Mouse (Mus musculus) stomach, postnatal 0 days (tissue): ENCODE results near the gene Chkb.

Source experiments
- CTCF ChIP-seq: IDR thresholded peaks from 2 replicates; pipeline ENCODE4 v1.5.1; 2016; ENCODE audit warnings: antibody characterized with exemption, low read depth, mild to moderate bottlenecking, moderate library complexity
- EP300 ChIP-seq: optimal IDR thresholded peaks from 2 replicates; pipeline ENCODE3; 2016; ENCODE audit warnings: antibody characterized with exemption

DNA sequence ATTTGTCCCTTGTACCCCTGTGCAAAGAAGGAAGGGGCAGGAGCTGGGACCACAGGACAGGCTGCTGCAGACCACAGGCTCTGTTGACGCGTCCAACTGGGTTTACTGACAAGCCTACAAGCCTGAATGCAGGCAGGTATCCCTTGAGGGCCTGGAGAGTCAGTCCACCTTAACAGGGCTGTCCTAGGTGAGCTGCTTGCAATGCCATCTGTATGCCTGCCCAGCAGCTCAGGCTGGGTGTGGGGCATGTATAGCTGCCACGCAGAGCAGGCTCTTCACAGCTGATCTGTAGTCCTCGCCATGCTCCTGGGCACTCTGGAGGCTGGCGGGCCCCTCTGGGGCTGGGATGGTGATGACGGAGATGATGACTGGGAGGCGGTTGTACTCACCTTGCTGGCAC, 45.1 kb downstream of the Chkb start, which contains the start of gene Klhdc7b:
- TF ChIP-seq CTCF (no peak), EP300 (no peak)
